Mouse (Mus musculus) erythroblast, embryonic 14.5 days (primary cell): ENCODE data around the gene Fosl2.

Experiments
- GATA1 ChIP-seq: IDR thresholded peaks from 2 replicates; pipeline ENCODE4 v1.6.1; 2012; ENCODE audit warnings: low read length, inconsistent platforms, mixed read lengths
- TAL1 ChIP-seq: IDR thresholded peaks from 3 replicates; pipeline ENCODE4 v1.6.1; 2012; ENCODE audit warnings: low read length, inconsistent platforms, mixed read lengths

DNA sequence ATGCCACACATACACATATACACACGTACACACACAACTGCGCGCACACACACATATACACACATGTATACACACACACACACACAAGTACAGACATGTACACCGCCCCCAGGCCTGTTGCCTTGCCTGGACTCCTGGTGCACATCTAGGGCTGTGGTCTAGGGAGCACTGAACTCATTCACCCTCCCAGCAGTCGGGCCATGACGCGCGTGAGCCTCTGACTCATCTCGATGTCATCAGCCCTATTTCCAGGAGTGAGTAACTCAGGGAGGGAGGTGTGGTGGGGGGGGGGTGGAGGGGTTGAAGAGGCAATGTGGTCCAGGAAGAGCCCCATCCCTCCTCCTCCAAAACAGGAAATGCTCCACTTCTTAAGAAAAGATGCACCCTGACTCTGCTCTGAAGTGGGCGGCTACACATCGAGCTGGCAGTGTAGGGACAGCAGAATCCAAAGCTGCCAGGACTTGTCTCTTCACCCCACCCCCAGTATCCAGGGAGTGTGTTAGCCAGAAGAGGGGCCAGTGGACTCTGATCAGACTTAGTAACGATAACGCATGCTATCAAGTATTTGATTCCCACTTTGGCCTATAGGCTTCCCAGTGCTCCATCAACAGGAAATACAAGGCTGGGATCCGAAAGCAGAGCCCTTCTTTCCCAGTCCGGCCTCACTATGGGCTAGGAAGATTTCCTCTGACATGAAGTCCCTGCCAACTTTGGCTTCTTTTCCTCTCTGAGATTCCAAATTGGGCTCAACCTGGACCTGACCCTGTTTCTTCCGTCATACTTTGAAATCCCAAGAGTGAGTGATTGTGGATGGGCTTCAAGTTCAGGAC lies 56.6 kb downstream of the Fosl2 start:
- TF ChIP-seq TAL1 (no peak), GATA1 (no peak)
